Mouse (Mus musculus) CH12.LX (cell line): ENCODE data around the gene Klhl35. TPM values are rescaled to one million over a fixed set of nuclear protein-coding genes. Genes with fewer than 3 reads are reported as not detected.

Source experiments
- DNase-seq: peaks from one replicate; pipeline ENCODE4 v3.0.0-alpha.2; 2013; ENCODE audit errors: extremely low read depth
- H3K27ac ChIP-seq: 2 replicates; pipeline ENCODE4 v1.5.1; 2012; ENCODE audit warnings: low read depth, mild to moderate bottlenecking, control low read depth, moderate library complexity; ENCODE audit not compliant: insufficient read depth
- H3K27me3 ChIP-seq: replicated peaks from 2 replicates; pipeline ENCODE3; 2012; ENCODE audit warnings: inconsistent platforms
- H3K36me3 ChIP-seq, 2 experiments: replicated peaks in 1 of 2; 2 replicates each; pipeline versions ENCODE3 to v1.6.1; 2012; ENCODE audit warnings: inconsistent platforms in 1 of 2, low read length in 1 of 2, mild to moderate bottlenecking in 1 of 2, mixed read lengths in 1 of 2, moderate library complexity in 1 of 2; ENCODE audit not compliant: control insufficient read depth in 1 of 2, insufficient read depth in 1 of 2
- H3K4me1 ChIP-seq, 2 experiments: 2 replicates each; pipeline ENCODE4 v1.6.1; 2012; ENCODE audit warnings: inconsistent platforms in 1 of 2, moderate library complexity in 1 of 2; ENCODE audit not compliant: insufficient read depth in 2 of 2, control insufficient read depth in 1 of 2
- H3K4me2 ChIP-seq: 2 replicates; pipeline ENCODE4 v1.6.1; 2012; ENCODE audit warnings: low read depth, mild to moderate bottlenecking, control low read depth; ENCODE audit not compliant: poor library complexity, insufficient read depth, severe bottlenecking
- H3K4me3 ChIP-seq, 3 experiments: fragments of 150-350 bp in 1 of 3; sonication (generic) in 1 of 3; replicated peaks in 1 of 3; 2 replicates each; pipeline versions ENCODE3 to v1.5.1; 2011 to 2012; ENCODE audit warnings: low read depth in 2 of 3, low read length in 2 of 3, mild to moderate bottlenecking in 2 of 3, moderate library complexity in 2 of 3, control low read depth in 1 of 3, improper control_type of control experiment in 1 of 3, inconsistent platforms in 1 of 3, mixed read lengths in 1 of 3; ENCODE audit not compliant: poor library complexity in 1 of 3
- H3K79me2 ChIP-seq: replicated peaks from 2 replicates; pipeline ENCODE4 v1.6.1; 2012; ENCODE audit warnings: mild to moderate bottlenecking, moderate library complexity; ENCODE audit not compliant: control insufficient read depth, poor library complexity, insufficient read depth, severe bottlenecking; ENCODE audit errors: extremely low read depth
- H3K9ac ChIP-seq: 2 replicates; pipeline ENCODE4 v1.6.1; 2012; ENCODE audit warnings: low read depth, mild to moderate bottlenecking, control low read depth, moderate library complexity; ENCODE audit not compliant: insufficient read depth
- H3K9me3 ChIP-seq: replicated peaks from 2 replicates; pipeline ENCODE3; 2012; ENCODE audit warnings: low read length, inconsistent platforms, mixed read lengths
- CHD1 ChIP-seq: IDR thresholded peaks from 2 replicates; pipeline ENCODE4 v1.6.1; 2012; ENCODE audit warnings: low read depth, low read length, improper control_type of control experiment, inconsistent platforms
- E2F4 ChIP-seq: IDR thresholded peaks from 2 replicates; pipeline ENCODE4 v1.6.1; 2011; ENCODE audit warnings: low read depth, low read length, improper control_type of control experiment; ENCODE audit not compliant: insufficient replicate concordance
- ELF1 ChIP-seq: IDR thresholded peaks from 2 replicates; pipeline ENCODE4 v1.6.1; 2014; ENCODE audit warnings: low read depth, mild to moderate bottlenecking, inconsistent platforms, low read length, improper control_type of control experiment
- EP300 ChIP-seq: IDR thresholded peaks from 2 replicates; pipeline ENCODE4 v1.6.1; 2011; ENCODE audit warnings: low read length, improper control_type of control experiment
- ETS1 ChIP-seq: conservative IDR thresholded peaks from 2 replicates; pipeline ENCODE4 v1.6.1; 2012; ENCODE audit warnings: low read depth, mild to moderate bottlenecking, inconsistent platforms, low read length, improper control_type of control experiment, moderate library complexity
- GABPA ChIP-seq: IDR thresholded peaks from 2 replicates; pipeline ENCODE4 v1.6.1; 2012; ENCODE audit warnings: low read depth, low read length, improper control_type of control experiment, inconsistent platforms; ENCODE audit not compliant: insufficient replicate concordance
- HCFC1 ChIP-seq: IDR thresholded peaks from 2 replicates; pipeline ENCODE4 v1.6.1; 2012; ENCODE audit warnings: low read depth, mild to moderate bottlenecking, inconsistent platforms, low read length, improper control_type of control experiment
- IRF4 ChIP-seq: IDR thresholded peaks from 2 replicates; pipeline ENCODE4 v1.6.1; 2014; ENCODE audit warnings: low read depth, mild to moderate bottlenecking, inconsistent platforms, low read length, improper control_type of control experiment
- JUND ChIP-seq: conservative IDR thresholded peaks from 2 replicates; pipeline ENCODE4 v1.6.1; 2011; ENCODE audit warnings: low read depth, low read length, improper control_type of control experiment
- KAT2A ChIP-seq: IDR thresholded peaks from 2 replicates; pipeline ENCODE4 v1.6.1; 2012; ENCODE audit warnings: low read length, improper control_type of control experiment, inconsistent platforms; ENCODE audit not compliant: insufficient replicate concordance
- MAZ ChIP-seq: IDR thresholded peaks from 2 replicates; pipeline ENCODE4 v1.6.1; 2012; ENCODE audit warnings: low read depth, mild to moderate bottlenecking, inconsistent platforms, low read length, improper control_type of control experiment, moderate library complexity
- MYC ChIP-seq: IDR thresholded peaks from 2 replicates; pipeline ENCODE4 v1.6.1; 2011; ENCODE audit warnings: low read depth, mild to moderate bottlenecking, improper control_type of control experiment, low read length
- NRF1 ChIP-seq: IDR thresholded peaks from 2 replicates; pipeline ENCODE4 v1.6.1; 2014; ENCODE audit warnings: low read depth, mild to moderate bottlenecking, inconsistent platforms, low read length, improper control_type of control experiment, moderate library complexity
- POLR2A ChIP-seq: IDR thresholded peaks from 2 replicates; pipeline ENCODE4 v1.6.1; 2011; ENCODE audit warnings: low read depth, mild to moderate bottlenecking, improper control_type of control experiment, low read length
- POLR2AphosphoS2 ChIP-seq: IDR thresholded peaks from 2 replicates; pipeline ENCODE4 v1.6.1; 2011; ENCODE audit warnings: low read depth, low read length, improper control_type of control experiment
- RCOR1 ChIP-seq: conservative IDR thresholded peaks from 2 replicates; pipeline ENCODE4 v1.6.1; 2012; ENCODE audit warnings: low read depth, mild to moderate bottlenecking, inconsistent platforms, low read length, improper control_type of control experiment
- SIN3A ChIP-seq: IDR thresholded peaks from 2 replicates; pipeline ENCODE4 v1.6.1; 2012; ENCODE audit warnings: low read length, improper control_type of control experiment, inconsistent platforms
- SMC3 ChIP-seq: IDR thresholded peaks from 2 replicates; pipeline ENCODE4 v1.6.1; 2011; ENCODE audit warnings: low read depth, low read length, improper control_type of control experiment
- TCF12 ChIP-seq: IDR thresholded peaks from 2 replicates; pipeline ENCODE4 v1.6.1; 2014; ENCODE audit warnings: low read depth, mild to moderate bottlenecking, inconsistent platforms, low read length, improper control_type of control experiment
- ZKSCAN1 ChIP-seq: IDR thresholded peaks from 2 replicates; pipeline ENCODE4 v1.6.1; 2012; ENCODE audit warnings: low read depth, inconsistent platforms, low read length, improper control_type of control experiment, borderline replicate concordance
- ZMIZ1 ChIP-seq: IDR thresholded peaks from 2 replicates; pipeline ENCODE4 v1.6.1; 2012; ENCODE audit warnings: low read depth, mild to moderate bottlenecking, inconsistent platforms, low read length, improper control_type of control experiment
- dilution Hi-C: fragments of 300-500 bp; cut with MboI; formaldehyde crosslinking; loops from 2 replicates; pipeline ENCODE4 v1.14.3; 2020; ENCODE audit warnings: low sequenced_read_pairs; ENCODE audit not compliant: extremely low pct_unique_long_range_greater_than_20kb, extremely low pct_ligation_motif_present
- in situ Hi-C: fragments of 300-500 bp; cut with MboI; formaldehyde crosslinking; loops from 3 replicates; pipeline ENCODE4 v1.14.3; 2019; ENCODE audit warnings: low sequenced_read_pairs, low pct_ligation_motif_present, low pct_unique_long_range_greater_than_20kb, mixed read lengths
- polyA plus RNA-seq: library from polyadenylated mRNA; unstranded; fragments of >175 nt; gene quantifications from 2 replicates; pipeline ENCODE4 v1.2.1, GENCODE M21; 2012; ENCODE audit warnings: low read depth; ENCODE audit not compliant: insufficient read length
- total RNA-seq, 2 experiments: library from RNA; depleted of rRNA; stranded (reverse); fragments of 300-350 nt in 1 of 2; fragments of >200 nt in 1 of 2; gene quantifications; 2 replicates each; pipeline ENCODE4 v1.2.3; 2012 to 2014

Gene Klhl35
- total and polyA plus RNA-seq, 3 experiments, result not detected

DNA sequence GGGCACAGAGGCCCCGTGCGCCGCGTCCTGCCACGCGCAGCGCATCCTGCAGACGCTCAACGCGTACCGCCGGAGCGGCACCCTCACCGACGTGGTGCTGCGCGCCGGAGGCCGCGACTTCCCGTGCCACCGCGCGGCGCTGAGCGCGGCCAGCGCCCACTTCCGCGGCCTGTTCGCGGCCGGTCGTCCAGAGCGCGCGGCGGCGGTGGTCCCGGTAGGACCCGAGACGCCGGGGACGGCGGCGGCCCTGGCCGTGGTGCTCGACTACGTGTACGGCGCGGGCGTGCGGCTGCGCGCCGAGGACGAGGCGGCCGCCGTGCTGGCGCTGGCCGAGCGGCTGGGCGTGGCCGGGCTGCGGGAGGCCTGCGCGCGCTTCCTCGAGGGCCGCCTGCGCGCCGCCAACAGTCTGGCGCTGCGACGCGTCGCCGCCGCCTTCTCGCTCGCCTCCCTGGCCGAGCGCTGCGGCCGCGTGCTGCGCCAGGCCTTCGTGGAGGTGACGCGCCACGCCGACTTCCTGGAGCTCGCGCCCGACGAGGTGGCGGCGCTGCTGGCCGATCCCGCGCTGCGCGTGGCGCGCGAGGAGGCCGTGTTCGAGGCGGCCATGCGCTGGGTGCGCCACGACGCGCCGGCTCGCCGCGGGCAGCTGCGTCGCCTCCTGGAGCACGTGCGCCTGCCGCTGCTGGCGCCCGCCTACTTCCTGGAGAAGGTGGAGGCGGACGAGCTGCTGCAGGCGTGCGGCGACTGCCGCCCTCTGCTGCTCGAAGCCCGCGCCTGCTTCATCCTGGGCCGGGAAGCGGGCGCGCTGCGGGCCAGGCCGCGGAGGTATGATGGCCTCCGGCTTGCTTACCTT is 2.7 kb downstream of the Klhl35 start:
- H3K27me3 ChIP-seq, result no peaks in the 10 kb centered on the region
- peaks cover 9 to 12% of the 10 kb centered on the region in 2 experiments; a peak in 3 of 4 replicates for H3K4me1 ChIP-seq
- DNase-seq, result no peak
- no peak overlapping the region for H3K4me2 ChIP-seq
- TF ChIP-seq MYC (no peak), KAT2A (no peak), JUND (no peak), IRF4 (no peak), EP300 (no peak), TCF12 (no peak), HCFC1 (no peak), GABPA (no peak), CHD1 (no peak), ZKSCAN1 (no peak), RCOR1 (no peak), MAZ (no peak), POLR2A (no peak), SIN3A (no peak), NRF1 (no peak)
- no peak overlapping the region for H3K9ac ChIP-seq
- no peak overlapping the region for H3K4me3 ChIP-seq
- in situ Hi-C loops (no loop called here), dilution Hi-C loops (no loop called here)
- H3K27ac ChIP-seq, result no peak overlapping the region
- H3K9me3 ChIP-seq, result peaks cover 13% of the 10 kb centered on the region
- H3K79me2 ChIP-seq, result no peaks in the 10 kb centered on the region; the same call in 1 of the 2 replicates
- peaks cover 23 to 70% of the 10 kb centered on the region in 2 experiments for H3K36me3 ChIP-seq

DNA sequence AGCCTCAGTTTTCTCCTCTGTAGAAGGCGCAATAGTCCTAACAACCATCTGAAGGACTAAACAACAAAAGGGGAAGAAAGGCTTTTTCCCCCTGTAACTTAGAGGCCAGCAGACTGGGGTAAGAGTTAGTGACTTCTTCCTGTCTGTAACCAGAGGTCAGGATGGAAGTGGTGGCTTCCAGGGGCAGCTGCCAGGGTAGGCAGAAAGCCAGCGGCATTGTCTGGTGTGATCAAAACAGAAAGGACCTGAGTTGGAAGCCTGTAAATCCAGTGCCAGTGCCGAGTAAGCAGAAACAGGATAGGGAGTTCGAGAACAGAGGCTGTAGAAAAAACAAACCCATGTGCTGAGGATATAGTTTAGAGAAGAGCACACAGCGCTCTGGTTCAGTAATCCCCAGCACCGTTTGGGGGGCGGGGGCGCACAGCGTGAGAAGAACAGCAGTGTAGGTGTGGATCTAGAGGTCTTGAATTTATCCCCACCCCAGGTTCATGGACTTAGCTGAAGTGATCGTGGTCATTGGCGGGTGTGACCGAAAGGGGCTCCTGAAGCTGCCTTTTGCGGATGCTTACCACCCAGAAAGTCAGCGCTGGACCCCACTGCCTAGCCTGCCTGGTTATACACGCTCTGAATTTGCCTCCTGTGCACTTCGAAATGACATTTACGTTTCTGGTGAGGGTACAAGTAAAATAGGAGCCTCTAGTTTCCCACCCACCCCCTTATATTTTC is 4.0 kb downstream of the Klhl35 start:
- dilution Hi-C loops (no loop called here), in situ Hi-C loops (no loop called here)
- no peak overlapping the region for H3K4me3 ChIP-seq
- H3K9ac ChIP-seq, result no peak overlapping the region
- H3K9me3 ChIP-seq, result peaks cover 11% of the 10 kb centered on the region
- no peak overlapping the region for H3K4me2 ChIP-seq
- H3K36me3 ChIP-seq, result peaks cover 36 to 81% of the 10 kb centered on the region in 2 experiments
- H3K27ac ChIP-seq, result no peak overlapping the region
- TF ChIP-seq ZMIZ1, result no peak
- TF ChIP-seq ETS1, result no peak
- no peak for TF ChIP-seq SIN3A
- TF ChIP-seq POLR2AphosphoS2, result no peak
- TF ChIP-seq SMC3, result no peak
- TF ChIP-seq ELF1, result no peak
- no peak for TF ChIP-seq E2F4
- no peaks in the 10 kb centered on the region for H3K79me2 ChIP-seq
- H3K4me1 ChIP-seq, result peaks cover 9 to 12% of the 10 kb centered on the region in 2 experiments; a peak in 3 of 4 replicates
- DNase-seq, result no peak
- H3K27me3 ChIP-seq, result no peaks in the 10 kb centered on the region
